Mouse (Mus musculus) retina, embryonic 14.5 days (tissue): ENCODE measurements around the gene Iscu.
"Not testable (repeated sequence)": the region's sequence is repeated elsewhere in the genome, so short reads cannot be mapped to it uniquely, and the experiment has no call there.

ENCODE experiments used
- DNase-seq: peaks from one replicate; pipeline ENCODE4 v3.0.0-alpha.2; 2015; ENCODE audit warnings: low spot score

Iscu gene

GRCm38 (mm10) chr5:113761585-113761984, 11.0 kb upstream of the Iscu start:
- no peak for DNase-seq

DNA sequence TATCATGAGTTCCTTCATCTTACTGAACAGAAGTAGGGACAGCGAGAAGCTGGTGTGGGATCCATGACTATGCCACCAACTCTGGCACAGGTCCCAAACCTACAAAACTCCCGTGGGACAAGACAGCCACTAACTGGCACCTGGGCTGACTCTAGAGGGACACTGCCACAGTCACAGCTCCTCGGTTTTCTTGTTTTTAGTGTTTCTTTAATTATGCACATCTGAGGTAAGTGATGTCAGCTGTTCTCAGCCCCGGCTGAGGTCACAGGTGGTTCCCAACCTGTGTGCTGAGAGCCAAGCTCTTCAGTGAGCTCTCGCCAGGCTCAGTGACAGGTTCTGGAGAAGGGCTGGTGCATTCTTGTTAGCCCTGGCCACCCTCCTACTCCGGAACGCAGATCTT, 8.1 kb upstream of the Iscu start:
- DNase-seq, result no peak

DNA sequence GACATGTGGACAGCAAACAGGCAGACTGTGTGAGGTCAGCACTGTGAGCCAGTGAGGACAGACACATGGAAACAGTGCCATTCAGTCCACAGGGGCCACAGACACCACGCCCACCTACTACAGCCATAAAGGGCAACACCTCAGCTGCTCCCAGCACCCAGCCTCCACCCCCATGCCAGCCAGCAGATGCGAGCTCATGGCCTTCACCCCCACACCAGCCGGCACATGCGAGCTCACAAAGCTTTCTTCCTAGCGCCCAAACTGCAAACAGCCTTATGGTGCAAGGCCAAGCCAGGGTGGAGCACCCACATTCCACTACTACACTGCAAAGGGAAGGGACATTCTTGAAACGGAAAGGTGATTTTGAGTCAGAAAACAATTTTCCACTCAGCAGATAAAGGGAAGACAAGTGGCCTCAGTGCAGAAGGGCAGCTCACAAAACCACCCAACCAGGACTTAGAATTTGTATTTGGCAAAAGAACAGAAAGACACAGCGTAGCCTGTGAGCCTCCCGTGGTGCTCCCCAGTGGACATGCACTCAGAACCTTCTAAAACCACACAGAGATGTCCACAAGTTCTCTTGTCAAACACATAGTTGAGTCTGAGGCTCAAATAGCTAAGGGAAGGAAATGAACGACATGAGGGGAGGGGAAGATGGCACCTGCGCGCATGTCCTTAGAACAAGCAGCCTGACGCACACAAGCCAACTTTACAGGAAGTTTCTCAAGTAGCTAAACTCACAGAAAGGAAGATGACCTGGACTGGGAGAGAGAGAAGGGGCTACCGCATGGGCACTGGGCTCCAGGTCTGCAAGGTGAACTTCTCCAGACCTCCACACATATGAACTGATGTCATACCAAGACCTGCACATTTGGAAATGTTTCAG, 6.7 kb upstream of the Iscu start:
- no peak for DNase-seq

DNA sequence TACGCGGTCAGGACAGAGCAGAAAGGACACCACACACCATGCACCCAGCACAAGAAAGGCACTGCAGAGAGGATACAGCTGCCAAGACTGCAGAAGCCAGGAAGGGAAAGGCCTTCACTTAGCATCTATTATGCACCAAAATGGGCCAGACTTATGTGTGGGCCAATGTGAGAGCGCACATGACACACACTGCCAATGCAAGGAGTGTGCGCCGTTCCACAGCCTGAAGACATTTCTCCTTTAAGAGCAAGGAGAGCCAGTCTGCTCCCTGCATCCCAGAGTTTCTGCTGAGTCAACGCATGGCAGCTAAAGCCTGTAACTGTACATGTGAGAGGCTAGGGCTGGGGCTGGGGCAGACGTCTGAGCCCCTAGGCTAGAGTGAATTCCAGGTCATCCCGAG, 3.7 kb upstream of the Iscu start:
- DNase-seq, result no peak

DNA sequence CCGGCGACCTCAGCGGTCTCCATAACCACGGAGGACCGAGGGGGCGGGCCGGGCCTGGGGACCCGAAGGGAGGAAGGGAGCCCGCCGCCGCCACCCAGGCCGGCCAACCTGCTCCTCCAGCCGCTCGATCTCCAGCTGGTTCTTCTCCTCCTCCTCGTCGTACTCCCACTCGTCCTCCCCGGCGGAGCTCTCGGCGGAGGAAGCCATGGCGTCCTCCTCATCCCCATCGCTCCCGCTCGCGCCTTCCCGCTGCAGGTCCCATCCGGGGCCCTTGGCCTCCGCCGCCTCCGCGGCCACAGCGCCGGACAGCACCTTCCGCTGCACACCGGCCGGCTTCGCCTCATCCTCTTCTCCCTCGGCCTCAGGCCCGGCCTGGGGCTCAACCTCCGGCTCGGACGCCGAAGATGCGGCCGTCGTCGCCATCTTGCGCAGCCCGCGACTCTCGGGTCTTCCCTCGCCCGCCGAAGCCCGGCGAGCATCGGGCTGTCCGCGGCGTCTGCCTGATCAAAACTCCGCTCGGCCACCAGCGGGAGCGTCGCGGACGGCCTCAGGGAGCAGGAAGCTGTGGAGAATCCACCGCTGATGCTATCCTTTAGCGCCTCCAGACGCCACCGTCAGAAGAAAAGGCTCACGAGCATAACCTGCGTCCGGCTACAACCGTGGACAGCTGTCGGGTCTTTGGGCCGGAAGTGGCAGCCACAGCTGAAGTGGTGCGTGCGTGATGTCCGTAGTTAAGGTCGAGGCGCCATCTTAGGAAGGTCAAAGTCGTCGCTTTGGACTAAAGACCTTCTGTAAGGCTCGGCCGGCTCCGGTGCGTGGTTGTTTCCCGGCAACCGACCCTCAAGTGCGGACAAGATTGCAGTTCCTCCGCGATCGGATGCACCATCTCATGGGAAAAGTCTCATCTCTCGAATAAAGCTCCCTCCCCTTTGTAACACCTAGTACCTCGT, 1.1 kb upstream of the Iscu start:
- DNase-seq, result peak; percentile 91

DNA sequence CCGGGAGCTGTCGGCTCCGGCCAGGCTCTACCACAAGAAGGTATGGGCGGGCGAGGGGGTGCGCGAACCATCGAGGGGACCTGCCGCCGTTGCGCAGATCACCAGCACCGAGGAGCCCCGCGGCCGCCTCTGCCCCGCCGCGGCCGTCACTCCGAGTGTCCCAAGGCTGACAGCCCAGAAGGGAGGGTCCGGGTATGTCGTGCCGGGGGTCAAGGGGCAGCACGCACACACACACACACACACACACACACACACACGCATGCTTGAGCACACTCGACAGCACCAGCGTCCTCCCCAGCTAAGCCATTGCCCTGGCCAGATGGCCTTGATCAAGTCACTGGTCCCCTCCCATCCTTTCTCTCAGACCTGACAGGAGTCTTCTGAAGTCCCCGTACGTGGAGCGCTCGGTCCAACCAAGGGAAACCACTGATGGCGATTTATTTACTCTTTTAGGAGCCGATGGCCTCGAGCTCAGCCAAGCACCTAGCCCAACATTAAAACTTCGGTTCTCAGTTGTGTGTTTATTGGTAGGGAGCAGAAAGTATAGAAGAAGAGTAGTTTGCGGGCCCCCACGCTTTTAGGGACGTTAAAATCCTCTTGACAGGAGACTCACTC, 464 bp downstream of the Iscu start:
- DNase-seq, result peak; percentile 31

DNA sequence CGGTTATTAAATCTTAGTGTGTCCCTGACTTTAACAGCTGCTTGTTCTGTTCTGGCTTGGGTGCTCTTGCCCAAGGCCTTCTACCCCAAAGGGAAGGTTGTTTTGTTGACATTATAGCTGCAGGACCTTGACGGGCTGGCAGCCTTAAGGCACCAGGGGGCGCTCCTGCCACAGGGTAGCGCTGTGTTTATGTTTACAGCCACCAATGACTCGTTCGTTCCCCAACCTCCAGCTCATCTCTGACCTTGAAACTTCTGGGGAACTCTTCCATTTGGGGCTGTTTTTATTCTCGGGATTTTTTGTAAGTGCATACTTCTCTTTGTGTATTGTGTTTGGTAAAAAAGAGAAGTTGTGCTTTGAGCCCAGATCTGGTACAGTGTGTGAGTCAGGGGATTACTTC, 1.1 kb downstream of the Iscu start:
- DNase-seq, result peak; percentile 92

DNA sequence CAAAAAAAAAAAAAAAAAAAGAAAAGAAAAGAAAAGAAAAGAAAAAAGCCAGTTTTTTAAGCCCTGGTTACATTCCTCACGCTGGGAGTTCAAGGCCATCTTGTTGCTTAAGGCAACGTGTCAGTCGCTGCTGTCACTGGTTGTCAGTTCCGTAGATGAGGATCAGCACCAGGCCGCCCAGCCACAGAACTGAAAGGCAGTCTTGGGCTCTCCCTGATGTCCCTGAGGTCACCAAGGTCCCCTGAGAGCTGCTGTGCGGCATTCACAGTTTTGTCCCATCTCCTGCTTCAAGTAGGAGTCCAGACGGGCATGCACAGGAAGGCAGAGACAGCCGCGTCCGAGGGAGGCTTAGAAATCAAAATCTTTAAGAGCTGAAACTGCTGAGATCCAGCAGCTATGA, 3.0 kb downstream of the Iscu start:
- no peak for DNase-seq

DNA sequence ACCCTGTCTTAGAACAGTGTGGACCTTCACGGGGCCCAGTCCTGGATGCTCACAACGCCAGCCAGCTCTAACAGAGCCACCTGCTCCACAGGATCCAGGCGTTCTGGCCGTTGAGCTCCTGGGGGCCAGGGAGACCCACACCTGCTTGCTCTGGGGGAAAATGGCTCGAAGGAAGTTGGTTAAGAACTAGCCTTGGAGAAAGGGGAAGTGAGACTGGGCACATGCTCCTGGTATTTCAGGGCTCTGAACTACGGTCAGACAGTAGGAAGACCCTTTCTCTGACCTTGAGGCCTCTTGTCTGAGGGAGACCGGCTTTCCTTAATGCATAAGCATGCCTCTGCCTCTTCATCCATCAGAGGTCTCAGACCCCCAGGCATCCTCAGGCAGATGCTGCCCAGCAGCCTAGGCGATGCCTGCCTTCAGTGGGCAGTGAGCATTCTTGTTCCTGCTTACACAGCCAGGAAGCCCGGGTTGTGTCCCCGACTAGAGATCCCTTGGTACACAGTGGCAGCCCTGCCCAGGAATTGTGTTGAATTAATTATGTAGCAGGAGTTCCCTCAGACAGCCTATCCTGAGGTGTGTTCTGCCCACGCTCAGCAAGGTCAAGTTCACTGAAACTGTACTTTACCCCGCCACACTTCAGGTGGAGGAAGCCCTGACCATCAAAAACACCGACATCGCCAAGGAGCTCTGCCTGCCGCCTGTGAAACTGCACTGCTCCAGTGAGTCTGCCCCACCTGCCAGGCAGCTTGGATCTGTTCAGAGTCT, 3.8 kb downstream of the Iscu start:
- DNase-seq, result no peak

- DNase-seq, result no peak
These were observed 4.3 kb downstream of the Iscu start for GRCm38 (mm10) chr5:113776896-113777226.

DNA sequence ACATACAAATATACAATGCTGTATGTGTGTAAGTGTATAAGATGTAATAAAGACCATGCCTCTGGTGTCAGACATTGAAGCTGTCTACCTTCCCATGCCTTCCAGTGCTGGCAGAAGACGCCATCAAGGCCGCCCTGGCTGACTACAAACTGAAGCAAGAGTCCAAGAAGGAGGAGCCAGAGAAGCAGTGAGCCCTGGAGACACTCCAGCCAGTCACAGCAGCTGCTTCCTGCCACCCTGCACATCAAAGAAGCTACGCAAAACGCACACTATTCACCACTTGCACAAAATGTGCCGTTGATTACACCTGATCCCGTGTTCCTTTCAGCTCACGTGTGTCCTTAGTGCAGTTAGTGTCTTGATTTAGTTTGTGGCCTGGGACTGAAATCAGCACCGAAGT, 5.2 kb downstream of the Iscu start:
- DNase-seq, result not testable (repeated sequence)

GRCm38 (mm10) chr5:113779569-113779968, 7.0 kb downstream of the Iscu start:
- no peak for DNase-seq

GRCm38 (mm10) chr5:113780082-113780752, 7.7 kb downstream of the Iscu start:
- DNase-seq, result no peak

DNA sequence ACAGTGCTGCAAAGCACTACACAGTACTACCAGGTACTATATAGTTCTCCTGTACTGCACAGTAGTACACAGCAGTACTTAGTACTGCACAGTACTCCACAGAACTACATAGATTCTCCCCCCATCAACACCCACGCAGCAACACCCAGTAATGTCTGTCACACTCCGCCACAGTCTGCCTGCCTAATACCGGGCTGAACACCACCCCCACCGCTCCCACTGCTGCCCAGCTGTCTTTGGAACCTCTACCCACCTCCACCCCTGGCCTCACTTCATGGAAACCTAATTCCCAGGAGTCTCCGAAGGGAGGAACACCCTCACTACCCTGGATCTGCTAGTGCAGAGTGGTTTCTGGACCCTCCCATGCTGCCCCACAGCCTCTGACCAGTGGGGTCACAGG, 8.2 kb downstream of the Iscu start:
- no peak for DNase-seq

GRCm38 (mm10) chr5:113781254-113781653, 8.7 kb downstream of the Iscu start:
- no peak for DNase-seq

GRCm38 (mm10) chr5:113781875-113782274, 9.3 kb downstream of the Iscu start:
- no peak for DNase-seq

GRCm38 (mm10) chr5:113782624-113783023, 10.1 kb downstream of the Iscu start:
- no peak for DNase-seq

GRCm38 (mm10) chr5:113783581-113784001, 11.0 kb downstream of the Iscu start:
- DNase-seq, result no peak

DNA sequence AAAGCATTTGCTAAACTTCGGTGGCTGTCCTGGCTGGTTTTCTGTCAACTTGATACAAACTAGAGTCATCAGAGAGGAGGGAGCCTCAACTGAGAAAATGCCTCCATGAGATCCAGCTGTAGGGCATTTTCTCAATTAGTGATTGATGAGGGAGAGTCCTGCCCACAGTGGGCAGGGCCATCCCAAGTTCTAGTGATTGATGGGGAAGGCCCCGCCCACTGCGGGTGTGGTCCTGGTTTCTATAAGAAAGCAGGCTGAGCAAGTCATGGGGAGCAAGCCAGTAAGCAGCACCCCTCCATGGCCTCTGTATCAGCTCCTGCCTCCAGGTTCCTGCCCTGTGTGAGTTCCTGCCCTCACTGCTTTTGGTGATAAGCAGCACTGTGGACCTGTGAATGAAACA, 11.6 kb downstream of the Iscu start:
- DNase-seq, result not testable (repeated sequence)

GRCm38 (mm10) chr5:113786985-113787384, 14.4 kb downstream of the Iscu start:
- DNase-seq, result no peak

DNA sequence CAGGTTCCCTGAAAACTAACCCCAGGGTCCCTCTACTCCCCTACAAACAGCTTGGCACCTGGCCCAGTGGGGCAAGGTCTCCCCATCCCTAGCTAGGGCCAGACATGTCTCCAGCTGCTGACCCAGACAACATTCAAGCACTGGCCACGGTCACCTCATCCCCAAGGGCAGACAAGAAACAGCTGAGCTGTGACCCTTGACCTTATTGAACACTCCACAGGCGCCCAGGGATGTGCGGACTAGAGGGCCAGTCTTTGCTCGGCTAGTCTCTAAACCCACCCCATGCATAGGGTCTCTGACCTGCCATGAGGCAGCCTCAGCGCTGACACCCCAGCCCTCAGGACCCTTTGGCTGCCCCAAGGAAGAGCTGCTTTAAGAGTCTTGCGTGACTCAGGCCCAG, 16.1 kb downstream of the Iscu start:
- no peak for DNase-seq
